Mouse (Mus musculus) midbrain, embryonic 10.5 days (tissue): ENCODE measurements around the gene Hdhd5. TPM values are rescaled to one million over a fixed set of nuclear protein-coding genes. Genes with fewer than 3 reads are reported as not detected.

ENCODE experiments used
- DNase-seq: peaks from one replicate; pipeline ENCODE4 v3.0.0-alpha.2; 2017; ENCODE audit warnings: low spot score
- H3K27ac ChIP-seq: fragments of 300-500 bp; sonication (generic); replicated peaks from 2 replicates; pipeline ENCODE4 v1.5.1; 2016; ENCODE audit warnings: mild to moderate bottlenecking
- H3K27me3 ChIP-seq: fragments of 300-500 bp; sonication (generic); 2 replicates; pipeline ENCODE4 v1.6.1; 2016; ENCODE audit warnings: low read depth, mild to moderate bottlenecking; ENCODE audit not compliant: poor library complexity, severe bottlenecking
- H3K36me3 ChIP-seq: fragments of 300-500 bp; sonication (generic); 2 replicates; pipeline ENCODE4 v1.6.1; 2016; ENCODE audit warnings: mild to moderate bottlenecking, moderate library complexity
- H3K4me1 ChIP-seq: fragments of 300-500 bp; sonication (generic); 2 replicates; pipeline ENCODE4 v1.6.1; 2016
- H3K4me3 ChIP-seq: fragments of 300-500 bp; sonication (generic); 2 replicates; pipeline ENCODE4 v1.5.1; 2016; ENCODE audit warnings: mild to moderate bottlenecking, moderate library complexity
- H3K9me3 ChIP-seq: fragments of 300-500 bp; sonication (generic); replicated peaks from 2 replicates; pipeline ENCODE4 v1.6.1; 2016; ENCODE audit warnings: mild to moderate bottlenecking
- WGBS: fragments of 180-500 bp; shearing (Covaris S2); methylation state at CpG from one replicate; pipeline ENCODE4 v1.1.7; 2016; 5-methylcytosine and 5-hydroxymethylcytosine counted together
- polyA plus RNA-seq: library from polyadenylated mRNA; unstranded; fragments of >200 nt; fragmentation: Nextera tagmentation; extraction: Ambion mirVana; gene quantifications from 2 replicates; pipeline ENCODE4 v1.2.1, GENCODE M21; 2016

The Hdhd5 gene
- polyA plus RNA-seq, 1 experiment from 2014 or later, result 21.6 TPM

GRCm38 (mm10) chr6:120550173-120550572, 19.1 kb upstream of the Hdhd5 start:
- WGBS, result 3% methylated on average over 2 of the region's 2 CpGs
- H3K27me3 ChIP-seq, result no peaks in the 10 kb centered on the region
- peak overlapping the region; percentile 85 for H3K27ac ChIP-seq
- peak; percentile 63 for DNase-seq
- H3K9me3 ChIP-seq, result no peaks in the 10 kb centered on the region
- no peak overlapping the region for H3K4me3 ChIP-seq
- no peaks in the 10 kb centered on the region for H3K36me3 ChIP-seq
- peaks cover 30% of the 10 kb centered on the region for H3K4me1 ChIP-seq

- no peak for DNase-seq
- Histone ChIP-seq H3K27me3 (no peaks in the 10 kb centered on the region), H3K27ac (peak overlapping the region; percentile 59; the same call in 1 of the 2 replicates), H3K9me3 (no peaks in the 10 kb centered on the region), H3K4me1 (peaks cover 30% of the 10 kb centered on the region), H3K4me3 (no peak overlapping the region), H3K36me3 (no peaks in the 10 kb centered on the region)
- WGBS, result 94% methylated on average over 3 of the region's 3 CpGs
Observed at GRCm38 (mm10) chr6:120548581-120548980, 17.5 kb upstream of the Hdhd5 start.

DNA sequence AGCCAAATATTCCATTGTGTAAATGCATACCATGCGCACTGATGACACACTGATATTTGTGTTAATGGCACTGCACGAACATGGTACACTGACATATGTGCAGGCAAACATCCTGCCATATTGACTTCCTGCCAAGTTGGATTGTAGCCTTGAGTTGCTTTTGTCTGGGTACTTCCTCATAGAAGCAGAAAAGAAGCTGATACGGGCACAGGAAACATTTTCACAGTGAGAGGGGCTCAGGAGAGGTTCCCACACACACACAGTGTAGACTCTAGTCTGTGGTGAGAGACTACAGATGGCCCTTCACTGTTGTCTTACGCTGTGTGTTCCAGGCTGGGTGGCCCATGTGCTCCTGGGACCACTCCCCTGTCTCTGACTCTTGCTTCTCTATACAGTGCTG, 15.9 kb upstream of the Hdhd5 start:
- Histone ChIP-seq H3K4me1 (peaks cover 30% of the 10 kb centered on the region), H3K27ac (no peak overlapping the region), H3K9me3 (no peaks in the 10 kb centered on the region), H3K27me3 (no peaks in the 10 kb centered on the region), H3K36me3 (no peaks in the 10 kb centered on the region), H3K4me3 (no peak overlapping the region)
- WGBS, result 95% methylated on average over 4 of the region's 4 CpGs
- no peak for DNase-seq

DNA sequence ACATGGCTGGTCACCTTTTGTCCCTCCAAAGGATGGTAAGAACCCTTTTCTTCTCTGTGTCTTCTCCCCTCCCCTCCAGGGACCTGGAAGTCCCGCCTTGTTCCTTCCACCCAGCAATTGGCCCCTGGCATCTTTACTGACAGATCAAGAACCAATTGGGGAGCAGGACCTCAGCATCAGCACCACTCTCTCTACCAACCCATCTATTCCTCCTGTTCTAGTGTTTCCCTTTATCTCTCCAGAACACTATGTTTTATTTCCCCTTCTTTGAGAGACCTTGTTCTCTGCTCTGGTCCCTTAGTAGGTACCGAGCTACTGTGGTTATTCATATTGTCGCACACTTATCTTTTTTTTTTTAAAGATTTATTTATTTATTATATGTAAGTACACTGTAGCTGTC, 15.2 kb upstream of the Hdhd5 start:
- Histone ChIP-seq H3K36me3 (no peaks in the 10 kb centered on the region), H3K27me3 (no peaks in the 10 kb centered on the region), H3K9me3 (no peaks in the 10 kb centered on the region), H3K4me3 (no peak overlapping the region), H3K27ac (no peak overlapping the region), H3K4me1 (peaks cover 26% of the 10 kb centered on the region)
- WGBS, result 90% methylated on average over 3 of the region's 3 CpGs
- DNase-seq, result no peak

DNA sequence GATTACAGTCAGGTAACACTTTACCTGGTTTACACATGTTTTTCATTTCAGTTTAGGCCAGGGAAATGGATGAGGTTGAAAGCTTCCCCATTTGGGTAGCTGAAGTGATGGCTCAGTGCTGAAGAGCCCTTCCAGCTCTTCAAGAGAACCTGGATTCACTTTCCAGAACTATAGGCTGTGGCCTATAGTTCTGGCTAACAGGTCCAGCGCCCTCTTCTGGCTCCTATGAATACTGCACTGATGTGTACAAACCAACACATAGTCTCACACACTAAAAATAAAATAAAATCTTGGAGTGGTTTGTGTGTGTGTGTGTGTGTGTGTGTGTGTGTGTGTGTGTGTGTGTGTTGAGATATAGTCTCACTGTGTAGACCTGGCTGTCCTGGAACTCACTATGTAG, 10.9 kb upstream of the Hdhd5 start:
- Histone ChIP-seq H3K27me3 (no peaks in the 10 kb centered on the region), H3K9me3 (no peaks in the 10 kb centered on the region), H3K27ac (no peak overlapping the region), H3K4me1 (peaks cover 20% of the 10 kb centered on the region), H3K36me3 (no peaks in the 10 kb centered on the region), H3K4me3 (no peak overlapping the region)
- 14% methylated on average over 1 of the region's 1 CpGs for WGBS
- no peak for DNase-seq

- no peak for DNase-seq
- WGBS, result 60% methylated on average over 2 of the region's 2 CpGs
- H3K27me3 ChIP-seq, result no peaks in the 10 kb centered on the region
Observed at GRCm38 (mm10) chr6:120541386-120541785, 10.3 kb upstream of the Hdhd5 start.

DNA sequence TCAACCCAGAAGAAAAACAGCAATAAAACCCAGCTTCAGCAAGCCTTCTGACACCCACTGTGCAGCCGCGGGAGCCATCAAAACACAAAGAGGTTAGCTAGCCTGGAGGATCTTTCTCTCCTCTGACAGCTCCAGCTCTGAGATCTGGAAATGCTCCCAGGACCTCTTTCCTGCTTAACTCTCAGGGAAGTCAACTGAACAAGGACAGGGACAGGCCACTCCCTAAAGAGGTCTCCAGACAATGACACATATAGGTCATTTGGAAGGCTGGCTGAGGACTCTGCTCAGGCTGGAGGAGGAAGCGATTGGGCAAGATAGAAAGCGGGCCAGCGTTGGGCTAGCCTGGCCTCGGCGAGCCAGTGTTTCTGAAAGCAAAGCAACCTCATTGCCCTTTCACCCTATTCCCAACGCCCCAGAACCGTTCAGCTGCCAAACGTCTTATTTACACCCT, 8.7 kb upstream of the Hdhd5 start:
- WGBS, result 57% methylated on average over 10 of the region's 10 CpGs
- H3K4me3 ChIP-seq, result peak overlapping the region; percentile 48
- H3K4me1 ChIP-seq, result peaks cover 20% of the 10 kb centered on the region
- H3K36me3 ChIP-seq, result no peaks in the 10 kb centered on the region
- no peaks in the 10 kb centered on the region for H3K27me3 ChIP-seq
- peak overlapping the region; percentile 88 for H3K27ac ChIP-seq
- no peak for DNase-seq
- no peaks in the 10 kb centered on the region for H3K9me3 ChIP-seq

More at GRCm38 (mm10) chr6:120541386-120541785, 10.3 kb upstream of the Hdhd5 start:
- H3K4me1 ChIP-seq, result peaks cover 20% of the 10 kb centered on the region
- H3K36me3 ChIP-seq, result no peaks in the 10 kb centered on the region
- H3K27ac ChIP-seq, result no peak overlapping the region
- no peak overlapping the region for H3K4me3 ChIP-seq
- no peaks in the 10 kb centered on the region for H3K9me3 ChIP-seq

- Histone ChIP-seq H3K27me3 (no peaks in the 10 kb centered on the region), H3K27ac (peak overlapping the region; percentile 88), H3K9me3 (no peaks in the 10 kb centered on the region), H3K4me1 (peaks cover 20% of the 10 kb centered on the region), H3K36me3 (no peaks in the 10 kb centered on the region), H3K4me3 (peak overlapping the region; percentile 48)
- peak; percentile 93 for DNase-seq
- WGBS, result under 1% methylated on average over 16 of the region's 16 CpGs
Observed at GRCm38 (mm10) chr6:120539132-120539759, 8.1 kb upstream of the Hdhd5 start.

GRCm38 (mm10) chr6:120536337-120536736, 5.2 kb upstream of the Hdhd5 start:
- Histone ChIP-seq H3K4me1 (peaks cover 25% of the 10 kb centered on the region), H3K27ac (no peak overlapping the region), H3K36me3 (no peaks in the 10 kb centered on the region), H3K27me3 (no peaks in the 10 kb centered on the region), H3K9me3 (no peaks in the 10 kb centered on the region), H3K4me3 (no peak overlapping the region)
- 81% methylated on average over 2 of the region's 2 CpGs for WGBS
- no peak for DNase-seq

- Histone ChIP-seq H3K4me3 (no peak overlapping the region), H3K27ac (no peak overlapping the region), H3K27me3 (no peaks in the 10 kb centered on the region), H3K36me3 (peaks cover 7% of the 10 kb centered on the region; the same call in 1 of the 2 replicates), H3K4me1 (peaks cover 32% of the 10 kb centered on the region), H3K9me3 (no peaks in the 10 kb centered on the region)
- no peak for DNase-seq
- WGBS, result 83% methylated on average over 1 of the region's 1 CpGs
Observed at GRCm38 (mm10) chr6:120532594-120532993, 1.5 kb upstream of the Hdhd5 start.

- Histone ChIP-seq H3K36me3 (peaks cover 14% of the 10 kb centered on the region; the same call in 1 of the 2 replicates), H3K9me3 (no peaks in the 10 kb centered on the region), H3K4me3 (no peak overlapping the region), H3K27me3 (no peaks in the 10 kb centered on the region), H3K4me1 (peaks cover 32% of the 10 kb centered on the region), H3K27ac (no peak overlapping the region)
- DNase-seq, result no peak
- 89% methylated on average over 4 of the region's 4 CpGs for WGBS
Observed at GRCm38 (mm10) chr6:120529123-120529522, 2.0 kb downstream of the Hdhd5 start.

GRCm38 (mm10) chr6:120524796-120525195, 6.3 kb downstream of the Hdhd5 start:
- 94% methylated on average over 5 of the region's 5 CpGs for WGBS
- H3K27ac ChIP-seq, result no peak overlapping the region
- H3K4me1 ChIP-seq, result peaks cover 17% of the 10 kb centered on the region
- H3K27me3 ChIP-seq, result no peaks in the 10 kb centered on the region
- H3K4me3 ChIP-seq, result no peak overlapping the region
- no peaks in the 10 kb centered on the region for H3K9me3 ChIP-seq
- H3K36me3 ChIP-seq, result peaks cover 52% of the 10 kb centered on the region
- DNase-seq, result no peak

DNA sequence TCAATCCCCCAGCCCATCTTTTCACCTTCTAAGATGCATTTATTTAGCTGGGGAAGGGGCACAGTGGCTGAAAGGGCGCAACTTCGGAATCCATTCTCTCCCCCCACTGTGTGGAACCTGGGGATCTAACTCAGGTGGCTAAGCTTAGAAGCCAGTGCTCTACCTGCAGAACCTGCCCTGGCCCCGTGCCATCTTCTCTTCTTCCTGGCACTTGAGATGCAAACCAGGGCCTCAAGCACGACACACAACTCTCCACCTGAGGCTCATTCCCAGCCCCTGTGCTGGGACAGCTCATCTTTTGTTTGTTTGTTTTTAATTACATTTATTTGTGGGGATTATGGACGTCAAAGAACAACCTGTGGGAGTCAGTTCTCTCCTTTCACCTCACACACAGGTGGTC, 11.5 kb downstream of the Hdhd5 start:
- 88% methylated on average over 5 of the region's 5 CpGs for WGBS
- H3K36me3 ChIP-seq, result peaks cover 88% of the 10 kb centered on the region

More for the DNA sequence above, 11.5 kb downstream of the Hdhd5 start:
- Histone ChIP-seq H3K9me3 (no peaks in the 10 kb centered on the region), H3K4me3 (no peak overlapping the region), H3K27me3 (no peaks in the 10 kb centered on the region), H3K4me1 (no peaks in the 10 kb centered on the region), H3K27ac (no peak overlapping the region)
- DNase-seq, result no peak
